Mouse (Mus musculus): ENCODE data around the gene Atg9b. TPM values are rescaled to one million over a fixed set of nuclear protein-coding genes. Genes with fewer than 3 reads are reported as not detected.

Gene Atg9b
- polyA plus RNA-seq, 1 experiment: 0.25 TPM

DNA sequence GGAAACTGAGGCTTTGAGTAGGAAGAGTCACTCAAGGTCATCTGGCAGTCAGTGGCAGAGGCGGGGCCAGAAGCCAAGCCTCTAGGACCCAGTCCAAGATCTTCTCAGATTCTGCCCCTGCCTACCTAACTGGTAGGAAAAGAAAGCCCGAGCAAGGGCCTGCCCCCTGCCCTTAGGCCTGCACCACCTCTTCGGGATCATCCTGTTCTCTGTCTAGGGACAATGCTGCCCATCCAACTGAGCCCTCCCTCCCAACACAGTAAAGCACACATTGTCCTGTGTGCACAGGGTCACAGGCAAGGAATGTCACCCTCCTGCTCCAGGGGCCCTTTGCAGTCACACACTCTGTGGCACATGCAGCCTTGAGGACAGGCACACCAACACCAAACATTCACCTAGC, 41.9 kb downstream of the Atg9b start:
- no peak for TF ChIP-seq GATA1 (IDR thresholded peaks at IDR 0.05; ENCODE audit: low read length)

DNA sequence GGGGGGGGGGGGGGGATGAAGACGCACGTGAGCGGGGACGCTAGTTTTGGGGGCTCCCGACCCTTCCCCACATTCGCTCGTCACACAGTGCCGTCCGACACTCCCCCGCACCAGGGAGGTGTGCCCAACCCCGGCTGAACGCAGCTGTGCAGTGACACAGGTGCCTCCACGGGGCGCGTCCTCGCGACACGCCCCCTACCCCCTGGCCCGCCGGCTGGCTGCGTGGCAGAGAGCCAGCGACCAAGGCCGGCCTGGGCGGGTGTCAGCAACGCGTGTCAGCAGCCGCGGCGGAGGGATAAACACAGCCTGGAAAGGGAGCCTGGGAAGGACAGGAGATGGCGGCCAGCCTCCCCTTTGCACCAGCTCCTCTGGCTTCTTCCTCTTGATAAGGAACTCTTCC, 43.4 kb downstream of the Atg9b start:
- TF ChIP-seq GATA1 (IDR thresholded peaks at IDR 0.05; ENCODE audit: low read length): no peak

DNA sequence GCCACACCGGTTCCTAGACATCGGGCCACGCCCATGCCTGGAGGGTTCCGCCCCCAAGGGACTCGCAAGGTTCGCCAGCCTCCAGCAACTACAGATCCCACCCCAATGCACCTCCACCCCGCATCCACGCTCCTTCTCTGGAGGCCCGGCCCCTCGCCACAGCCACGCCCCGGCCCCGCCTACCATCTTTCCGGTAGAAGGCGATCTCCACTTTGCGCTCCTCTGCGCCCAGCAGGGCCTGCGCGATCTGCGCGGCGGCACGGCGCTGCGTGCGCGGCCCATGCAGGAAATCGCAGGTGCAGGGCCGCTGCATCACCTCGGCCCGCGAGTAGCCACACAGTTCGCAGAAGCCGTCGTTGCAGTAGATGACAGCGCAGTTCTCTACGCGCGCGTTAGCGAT, 43.8 kb downstream of the Atg9b start:
- no peak for TF ChIP-seq GATA1 (IDR thresholded peaks at IDR 0.05; ENCODE audit: low read length)

- no peak for TF ChIP-seq GATA1 (IDR thresholded peaks at IDR 0.05; ENCODE audit: low read length)
Observed at GRCm38 (mm10) chr5:24347186-24347875, 44.6 kb downstream of the Atg9b start.

GRCm38 (mm10) chr5:24346313-24346712, 45.6 kb downstream of the Atg9b start:
- no peak for TF ChIP-seq GATA1 (IDR thresholded peaks at IDR 0.05; ENCODE audit: low read length)

DNA sequence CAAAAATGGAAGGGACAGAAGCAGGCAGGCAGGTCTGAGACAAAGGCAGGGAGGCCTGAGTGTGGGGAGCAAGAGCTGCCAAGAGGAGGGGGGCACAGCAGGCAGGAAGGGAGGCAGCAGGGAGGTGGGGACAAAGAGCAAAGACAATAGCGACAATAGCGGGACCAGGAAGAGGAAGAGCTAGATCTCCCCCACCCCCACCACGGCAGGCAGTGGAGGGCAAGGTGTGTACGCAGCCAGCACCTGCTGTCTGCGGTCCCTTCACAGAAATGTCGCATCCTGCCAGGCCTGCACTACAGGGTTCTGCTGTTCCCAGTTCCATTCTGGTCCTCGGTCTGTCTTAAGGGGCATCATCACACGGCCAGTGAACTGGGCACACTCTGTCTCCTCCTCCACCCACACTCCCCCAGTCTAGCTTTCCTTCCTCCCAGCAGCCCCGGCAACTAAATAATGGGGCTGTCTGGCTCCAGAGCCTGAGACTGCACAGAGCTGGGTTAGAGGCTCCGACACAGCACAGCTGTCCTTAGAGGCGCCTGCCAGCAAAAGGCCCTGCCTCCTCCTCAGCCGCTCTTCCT, 47.4 kb downstream of the Atg9b start:
- TF ChIP-seq GATA1 (IDR thresholded peaks at IDR 0.05; ENCODE audit: low read length): no peak

- no peak for TF ChIP-seq GATA1 (IDR thresholded peaks at IDR 0.05; ENCODE audit: low read length)
Observed at GRCm38 (mm10) chr5:24343977-24344436, 47.9 kb downstream of the Atg9b start.

DNA sequence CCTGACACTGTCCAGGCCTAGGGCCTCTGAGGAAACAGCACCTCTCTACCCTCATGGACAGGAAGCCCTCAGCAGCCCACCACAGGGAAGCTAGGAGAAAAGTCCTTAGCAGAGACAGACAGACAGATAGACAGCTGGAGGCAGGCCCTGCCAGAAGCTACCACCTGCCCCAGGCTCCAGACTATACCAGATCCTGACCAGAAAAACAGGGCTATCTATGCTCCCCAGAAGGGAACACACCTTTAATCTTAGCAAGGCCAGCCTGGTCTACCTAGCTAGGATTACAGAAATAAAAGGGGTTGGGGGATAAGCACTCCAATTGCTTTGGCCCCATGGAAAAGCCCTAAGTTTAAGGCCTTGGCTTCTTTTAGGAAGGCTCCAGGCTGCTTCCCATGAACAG, 48.6 kb downstream of the Atg9b start:
- no peak for TF ChIP-seq GATA1 (IDR thresholded peaks at IDR 0.05; ENCODE audit: low read length)

DNA sequence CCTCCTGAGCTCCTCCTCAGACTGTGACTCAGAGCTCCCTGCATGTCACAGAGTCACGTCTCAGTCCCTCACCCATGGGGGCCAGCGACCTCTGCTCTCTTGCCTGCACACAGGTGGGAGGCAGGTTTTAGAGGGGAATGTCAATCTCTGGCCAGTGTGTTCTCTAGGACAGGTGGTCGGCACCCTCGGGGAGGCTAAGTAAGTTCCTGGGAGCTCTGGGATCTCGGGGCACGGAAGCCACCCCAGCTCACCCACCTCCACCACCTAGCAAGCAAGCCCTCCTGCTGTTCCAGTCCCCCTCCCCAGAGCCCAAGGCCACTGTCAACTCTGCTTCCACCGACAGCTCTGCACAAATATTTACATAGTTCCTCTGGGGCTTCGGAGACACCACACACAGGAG, 49.0 kb downstream of the Atg9b start:
- no peak for TF ChIP-seq GATA1 (IDR thresholded peaks at IDR 0.05; ENCODE audit: low read length)

DNA sequence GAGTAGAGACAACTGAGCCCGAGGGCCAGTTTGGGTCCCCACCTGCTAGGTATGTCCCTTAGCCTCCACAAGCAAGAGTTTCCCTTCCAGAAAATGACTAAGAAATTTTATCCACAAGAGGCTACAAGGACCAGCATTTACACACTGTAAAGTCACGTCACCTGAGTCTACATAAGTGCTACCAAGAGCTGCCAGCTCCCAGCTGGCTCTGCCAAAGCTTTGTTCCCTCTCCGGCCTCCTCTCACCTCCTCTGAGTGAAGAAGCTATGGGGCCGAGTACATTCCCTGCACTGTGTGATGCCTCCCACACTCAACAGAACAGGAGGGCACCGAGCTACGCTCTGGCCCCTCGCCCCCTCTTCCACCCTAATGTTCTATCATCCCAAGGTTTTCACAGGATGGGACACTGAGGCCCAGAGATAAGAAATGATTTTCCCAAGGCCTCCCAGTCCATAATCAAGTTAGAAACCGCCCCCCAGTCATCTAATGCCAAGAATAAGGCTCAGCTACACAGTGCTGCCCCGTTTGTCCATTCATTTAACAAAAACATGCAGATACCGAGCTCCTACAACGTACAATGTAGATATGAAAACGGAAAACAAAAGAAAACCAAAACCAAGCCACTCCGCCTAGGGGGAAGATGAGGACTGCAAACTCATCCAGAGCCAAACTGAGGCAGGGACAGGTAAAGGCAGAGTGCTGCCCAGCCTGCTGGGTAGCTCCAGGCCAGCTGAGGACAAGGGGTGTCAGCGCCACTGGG, 49.6 kb downstream of the Atg9b start:
- TF ChIP-seq GATA1 (IDR thresholded peaks at IDR 0.05; ENCODE audit: low read length): no peak

- no peak for TF ChIP-seq GATA1 (IDR thresholded peaks at IDR 0.05; ENCODE audit: low read length)
Observed at GRCm38 (mm10) chr5:24337821-24338220, 54.1 kb downstream of the Atg9b start.

DNA sequence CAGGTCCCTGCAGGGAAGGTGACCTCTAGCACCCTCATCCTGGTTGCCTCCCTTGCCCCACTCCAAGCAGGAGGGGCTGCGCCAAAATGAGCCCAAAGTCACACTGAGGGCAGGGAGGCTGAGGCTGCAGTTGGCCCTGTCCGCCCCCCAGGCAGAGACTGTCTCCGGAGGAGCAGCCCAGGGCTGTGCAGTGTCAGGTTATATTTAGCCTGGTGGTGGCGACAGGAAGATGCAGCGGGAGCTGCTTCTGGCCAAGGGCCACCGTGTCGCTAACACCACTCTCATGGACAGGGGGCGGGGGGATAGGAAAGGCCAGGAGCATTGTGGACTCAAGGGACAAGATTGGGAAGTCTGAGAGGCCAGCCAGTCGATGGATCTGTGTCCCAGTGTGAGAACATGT, 54.6 kb downstream of the Atg9b start:
- TF ChIP-seq GATA1 (IDR thresholded peaks at IDR 0.05; ENCODE audit: low read length): no peak

GRCm38 (mm10) chr5:24335888-24336511, 55.9 kb downstream of the Atg9b start:
- no peak for TF ChIP-seq GATA1 (IDR thresholded peaks at IDR 0.05; ENCODE audit: low read length)

DNA sequence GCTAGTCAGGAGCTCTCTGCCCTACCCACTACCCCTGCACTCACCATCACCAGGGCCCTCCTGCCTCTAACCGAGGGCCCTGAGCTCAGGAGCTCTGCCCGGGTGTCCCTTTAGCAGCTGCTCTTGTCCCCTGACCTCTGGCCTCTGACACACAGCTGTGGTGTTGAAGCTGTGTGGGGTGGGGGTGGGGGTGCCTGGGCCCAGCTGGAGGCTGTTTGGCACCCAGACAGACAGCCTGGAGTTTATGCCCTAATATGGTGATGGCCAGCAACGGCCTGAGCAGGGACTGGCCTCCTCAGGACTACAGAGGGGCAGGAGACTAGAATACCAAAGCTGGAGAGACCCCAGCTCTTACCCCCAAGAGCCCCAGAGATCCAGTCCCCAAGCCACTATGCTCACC, 57.2 kb downstream of the Atg9b start:
- TF ChIP-seq GATA1 (IDR thresholded peaks at IDR 0.05; ENCODE audit: low read length): no peak

Other genes starting within 250 kb of the Atg9b start
- gene Nupl2, start 227.2 kb downstream of the Atg9b start, polyA plus RNA-seq (2012): 15.2 and 19.4 TPM in 2 replicates
- gene Kcnh2, start 40.5 kb downstream of the Atg9b start, polyA plus RNA-seq (2012): 4.0 and 4.3 TPM in 2 replicates
- gene Nos3, start 27.3 kb downstream of the Atg9b start, polyA plus RNA-seq (2012): 0.06 and 0.15 TPM in 2 replicates
- 59.9 and 60.9 TPM in 2 replicates for gene Abcb8, start 1.5 kb upstream of the Atg9b start, polyA plus RNA-seq (2012)
- 0.08 TPM in 1 of 2 replicates, not detected in the other for gene Asic3, start 21.2 kb upstream of the Atg9b start, polyA plus RNA-seq (2012)
- gene Cdk5, start 31.4 kb upstream of the Atg9b start, polyA plus RNA-seq (2012): 14.3 and 19.4 TPM in 2 replicates
- 22.8 and 24.1 TPM in 2 replicates for gene Slc4a2, start 31.7 kb upstream of the Atg9b start, polyA plus RNA-seq (2012)
- 287 and 347 TPM in 2 replicates for gene Fastk, start 53.1 kb upstream of the Atg9b start, polyA plus RNA-seq (2012)
- gene Tmub1, start 55.7 kb upstream of the Atg9b start, polyA plus RNA-seq (2012): 29.5 and 31.2 TPM in 2 replicates
- gene Agap3, start 60.0 kb upstream of the Atg9b start, polyA plus RNA-seq (2012): 321 and 334 TPM in 2 replicates
- gene Gbx1, start 135.1 kb upstream of the Atg9b start, polyA plus RNA-seq (2012): 0.01 TPM in 1 of 2 replicates, not detected in the other
- gene Asb10, start 148.8 kb upstream of the Atg9b start, polyA plus RNA-seq (2012): not detected in 2 replicates
- gene 4931409K22Rik, start 164.7 kb upstream of the Atg9b start, polyA plus RNA-seq (2012): not detected in 2 replicates
- gene Abcf2, start 185.3 kb upstream of the Atg9b start, polyA plus RNA-seq (2012): 120 and 124 TPM in 2 replicates
- gene Chpf2, start 194.6 kb upstream of the Atg9b start, polyA plus RNA-seq (2012): 26.9 and 36.2 TPM in 2 replicates
- gene Smarcd3, start 232.3 kb upstream of the Atg9b start, polyA plus RNA-seq (2012): not detected in 2 replicates

All from G1E-ER4 (cell line).